Mouse (Mus musculus): Measurements from ENCODE around the gene Sec24a. TPM values are rescaled to one million over a fixed set of nuclear protein-coding genes. Genes with fewer than 3 reads are reported as not detected.
A peak's percentile ranks its signal among the peaks of the same experiment; 100 is the strongest.
"Not testable (repeated sequence)": the region's sequence is repeated elsewhere in the genome, so short reads cannot be mapped to it uniquely, and the experiment has no call there.

Sec24a gene
- total RNA-seq, 2 experiments from 2014 or later, result 16.4 to 16.7 TPM

DNA sequence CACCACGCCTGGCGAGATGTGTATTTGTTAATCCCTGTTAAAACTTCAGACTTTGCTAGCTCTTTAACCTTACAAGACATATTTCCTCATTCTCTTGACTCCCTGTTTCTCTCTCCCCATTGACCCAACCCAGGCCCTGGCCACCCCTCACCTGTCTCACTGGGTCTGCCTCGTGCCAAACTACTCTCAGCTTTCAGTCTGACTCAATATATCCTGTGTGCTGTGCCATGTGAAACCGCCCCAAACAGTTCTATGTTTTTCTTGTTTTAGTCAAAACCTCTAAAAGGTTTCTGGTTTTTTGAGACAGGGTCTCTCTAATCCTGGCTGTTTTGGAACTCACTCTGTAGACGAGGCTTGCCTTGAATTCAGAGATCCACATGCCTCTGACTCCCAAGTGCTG is 2.2 kb downstream of the Sec24a start:
- DNase-seq, result no peak
- intact Hi-C loops (cut with DNase I), result no loop called here

DNA sequence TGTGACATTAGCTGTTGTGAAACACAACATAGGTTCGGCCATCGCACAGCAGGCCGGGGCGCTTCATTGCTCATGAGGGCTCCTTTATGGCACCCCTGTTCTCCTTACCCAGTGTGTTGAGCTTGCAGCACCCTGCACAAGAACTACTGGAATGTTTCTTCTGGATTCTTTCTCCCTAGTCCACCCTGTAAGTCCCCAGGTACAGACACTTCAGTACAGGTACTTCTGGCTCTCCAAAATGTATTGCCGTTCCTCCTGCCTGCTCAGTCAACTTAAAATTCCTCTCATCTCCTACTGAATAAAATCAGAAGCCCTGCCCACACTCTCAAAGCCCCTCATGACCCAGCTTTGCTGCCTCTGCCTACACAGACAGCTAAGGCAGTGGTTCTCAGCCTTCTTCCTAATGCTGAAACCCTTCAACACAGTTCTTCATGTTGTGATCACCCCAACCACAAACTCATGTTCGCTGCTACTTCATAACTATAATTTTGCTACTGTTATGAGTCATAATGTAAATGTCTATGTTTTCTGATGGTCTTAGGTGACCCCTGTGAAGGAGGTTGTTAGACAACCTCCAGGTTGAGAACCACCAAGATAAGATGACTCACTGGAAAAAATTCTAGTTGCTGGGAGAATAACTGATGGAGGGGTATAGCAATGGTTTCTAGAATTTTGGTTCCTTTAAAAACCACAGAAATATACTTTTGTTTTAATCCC is 3.3 kb downstream of the Sec24a start:
- intact Hi-C loops (cut with DNase I), result no loop called here
- no peak for DNase-seq

DNA sequence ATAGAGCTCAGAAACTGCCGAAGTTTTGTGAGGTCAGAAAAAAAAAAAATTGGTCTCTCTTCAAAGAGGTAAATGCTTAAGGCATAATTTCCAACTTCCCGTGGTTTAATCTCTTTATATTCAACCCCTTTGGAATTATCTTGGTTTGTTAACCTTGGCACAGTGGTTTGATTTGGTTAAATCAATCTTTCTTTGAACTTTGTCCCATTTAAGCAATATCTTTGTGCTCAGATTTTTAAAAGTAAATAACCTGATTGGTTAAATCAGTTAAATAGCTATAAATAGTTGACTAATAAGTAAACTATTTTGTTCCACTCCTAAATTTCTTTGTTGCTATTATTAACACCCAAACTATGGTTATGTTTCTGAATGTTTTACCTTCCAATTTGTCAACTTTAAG is 4.2 kb downstream of the Sec24a start:
- DNase-seq, result no peak
- intact Hi-C loops (cut with DNase I), result no loop called here

DNA sequence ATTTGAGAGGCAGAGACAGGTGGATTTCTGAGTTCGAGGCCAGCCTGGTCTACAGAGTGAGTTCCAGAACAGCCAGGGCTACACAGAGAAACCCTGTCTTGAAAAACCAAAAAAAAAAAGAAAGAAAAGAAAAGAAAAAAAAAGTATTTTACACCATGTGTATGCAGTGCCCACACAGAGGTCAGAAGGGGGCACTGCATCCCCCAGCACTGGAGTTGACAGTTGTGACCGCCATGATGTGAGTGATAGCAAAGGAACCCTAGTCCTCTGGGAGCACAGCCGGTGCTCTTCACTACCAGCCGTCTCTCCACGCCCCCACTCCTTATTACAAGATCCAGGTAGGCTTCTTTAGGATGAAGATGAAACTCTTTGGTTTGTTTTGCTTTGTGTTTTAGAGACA is 5.2 kb downstream of the Sec24a start:
- intact Hi-C loops (cut with DNase I); DNase-seq: not testable (repeated sequence)

DNA sequence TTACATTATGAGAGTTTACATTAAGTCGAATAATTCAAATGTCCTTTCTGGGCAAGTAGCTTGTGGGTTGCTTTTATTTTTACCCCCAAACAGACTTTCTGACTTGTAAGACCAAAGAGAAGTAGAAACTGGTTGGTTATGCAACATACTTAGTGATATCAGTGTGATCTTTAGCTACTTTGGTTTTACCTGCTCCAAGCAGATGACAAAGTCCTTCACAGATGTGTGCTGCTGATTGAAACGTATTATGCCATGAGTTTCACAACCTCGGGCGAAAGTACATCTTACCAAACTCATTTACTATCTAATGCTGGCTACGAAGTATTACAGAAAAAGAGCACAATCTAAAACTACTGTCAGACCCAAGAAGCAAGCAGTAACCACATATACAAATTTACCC is 5.8 kb downstream of the Sec24a start:
- intact Hi-C loops (cut with DNase I), result no loop called here
- no peak for DNase-seq

DNA sequence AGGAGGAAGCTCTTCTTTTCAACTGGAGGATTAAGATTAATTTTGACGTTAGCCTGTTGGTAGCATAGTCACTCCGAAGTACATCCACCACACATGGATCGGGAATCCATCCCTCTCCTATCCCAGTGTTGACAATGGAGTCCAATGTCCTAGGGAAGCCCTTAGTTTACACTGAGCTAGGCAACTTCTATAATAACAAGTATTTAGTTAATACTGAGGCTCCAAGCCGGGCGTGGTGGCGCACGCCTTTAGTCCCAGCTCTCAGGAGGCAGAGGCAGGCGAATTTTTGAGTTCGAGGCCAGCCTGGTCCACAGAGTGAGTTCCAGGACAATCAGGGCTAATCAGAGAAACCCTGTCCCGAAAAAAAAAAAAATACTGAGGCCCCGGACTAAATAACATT is 6.4 kb downstream of the Sec24a start:
- no peak for DNase-seq
- intact Hi-C loops (cut with DNase I), result no loop called here

DNA sequence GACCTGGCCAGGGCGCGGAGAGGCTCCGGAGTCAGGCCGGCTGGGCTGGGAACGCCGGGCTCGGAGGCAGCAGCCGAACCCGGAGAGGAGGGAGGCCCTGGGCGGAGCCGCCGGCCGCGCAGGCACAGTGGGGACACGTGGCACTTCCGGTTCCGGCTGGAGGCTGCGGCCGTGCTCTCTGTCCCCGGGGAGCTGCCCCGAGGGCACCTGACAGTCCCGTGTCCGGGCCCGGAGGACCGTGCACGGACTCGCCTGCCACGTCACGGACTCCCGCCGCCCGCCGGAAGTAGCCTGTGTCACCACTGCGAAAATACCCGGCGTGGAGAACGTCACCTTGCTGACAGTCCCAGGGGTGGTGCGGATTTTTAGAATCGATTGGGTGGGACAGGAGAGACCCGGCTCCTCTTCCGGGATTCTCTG is 7.1 kb downstream of the Sec24a start:
- intact Hi-C loops (cut with DNase I), result no loop called here
- peak; percentile 93 to 95 for DNase-seq

DNA sequence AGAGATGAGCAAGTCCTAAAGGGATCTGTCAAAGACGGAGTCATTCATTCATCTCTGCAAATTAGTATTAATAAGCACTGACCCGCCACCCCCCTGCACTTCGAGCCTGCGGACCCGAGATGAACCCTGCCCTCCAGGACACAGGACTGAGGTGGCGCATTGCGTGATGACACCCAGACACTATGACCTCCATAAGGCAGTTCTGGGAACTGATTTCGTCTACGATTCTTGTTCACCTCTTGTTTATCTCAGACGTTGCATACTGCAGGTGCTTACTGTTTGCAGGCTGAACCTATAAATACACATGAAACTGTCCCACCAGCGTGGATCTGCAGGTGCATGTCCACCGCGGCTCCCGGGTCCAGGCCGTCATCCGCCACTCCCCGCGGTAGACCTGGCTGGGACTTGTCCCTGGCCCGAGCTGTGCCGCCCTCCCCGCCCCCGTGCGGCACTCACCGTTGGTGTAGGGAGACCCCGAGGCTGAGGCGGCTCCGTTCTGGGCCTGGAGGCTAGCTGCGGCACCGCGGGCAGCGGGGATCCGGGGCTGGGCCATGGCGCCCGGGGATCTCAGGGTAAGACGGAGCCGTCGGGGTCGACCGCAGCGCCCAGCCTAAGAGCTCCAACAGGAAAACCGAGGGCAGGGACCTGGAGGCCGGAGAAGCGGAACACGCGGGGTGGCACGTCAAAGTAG is 7.7 kb downstream of the Sec24a start:
- intact Hi-C loops (cut with DNase I), result no loop called here

DNA sequence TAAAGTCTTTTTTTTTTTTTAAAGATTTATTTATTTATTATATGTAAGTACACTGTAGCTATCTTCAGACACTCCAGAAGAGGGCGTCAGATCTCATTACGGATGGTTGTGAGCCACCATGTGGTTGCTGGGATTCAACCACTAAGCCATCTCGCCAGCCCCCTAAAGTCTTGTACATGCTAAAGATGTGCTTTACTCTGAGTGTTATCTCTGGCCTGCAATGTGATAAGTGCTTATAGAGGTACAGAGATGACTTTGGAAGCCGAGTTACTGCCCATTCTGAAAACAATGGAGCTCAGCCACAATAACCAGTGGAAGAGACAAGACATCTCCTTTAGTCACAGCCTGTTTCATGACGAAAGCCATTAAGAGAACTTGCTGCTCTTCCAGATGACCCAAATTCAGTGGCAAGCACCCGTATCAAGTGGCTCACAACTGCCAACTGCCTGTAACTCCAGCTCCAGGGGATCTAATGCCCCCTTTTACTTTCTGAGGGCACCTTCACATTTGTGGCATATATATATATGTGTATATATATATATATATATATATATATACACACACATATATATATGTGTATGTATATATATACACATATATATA is 11.7 kb downstream of the Sec24a start:
- DNase-seq; intact Hi-C loops (cut with DNase I): not testable (repeated sequence)

More for the DNA sequence above, 7.7 kb downstream of the Sec24a start:
- no peak for DNase-seq

DNA sequence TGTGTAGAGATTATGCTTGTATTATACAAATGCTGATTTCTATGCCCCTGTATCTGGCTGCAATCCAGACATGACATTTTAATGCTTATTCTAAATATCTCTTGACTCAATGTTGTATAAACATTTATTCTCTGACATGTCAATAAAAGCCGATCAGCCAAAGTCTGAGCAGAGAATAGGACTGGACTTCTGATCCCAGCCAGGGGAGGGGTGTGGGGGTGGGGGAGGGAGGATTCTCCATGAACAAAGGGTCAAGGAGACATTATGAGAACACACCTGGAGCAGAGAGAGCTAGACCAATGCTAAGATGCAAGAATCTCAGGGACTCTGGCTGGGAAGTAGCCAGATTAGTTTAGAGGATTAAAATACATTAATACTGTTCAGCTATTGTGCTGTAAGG is 17.3 kb downstream of the Sec24a start:
- DNase-seq, result no peak
- intact Hi-C loops (cut with DNase I), result no loop called here

DNA sequence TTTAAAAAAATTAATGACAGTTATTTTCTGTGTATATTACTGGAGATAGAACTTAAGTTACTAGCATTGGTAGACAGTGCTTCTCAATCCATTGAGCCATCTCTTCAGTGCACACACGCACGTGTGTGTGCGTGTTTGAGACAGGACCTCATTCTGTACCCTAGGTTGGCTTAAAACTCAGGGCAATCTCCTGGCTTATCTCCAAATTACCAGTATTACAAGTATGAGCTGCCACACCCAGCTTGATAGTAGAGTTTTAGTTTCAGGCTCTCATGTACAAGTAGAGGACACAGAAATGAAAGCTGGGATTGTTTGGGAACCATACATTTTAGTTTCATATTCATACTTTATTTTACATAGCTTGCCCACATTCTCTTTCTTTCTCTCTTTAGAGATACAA is 22.7 kb downstream of the Sec24a start:
- DNase-seq, result no peak
- intact Hi-C loops (cut with DNase I), result no loop called here

DNA sequence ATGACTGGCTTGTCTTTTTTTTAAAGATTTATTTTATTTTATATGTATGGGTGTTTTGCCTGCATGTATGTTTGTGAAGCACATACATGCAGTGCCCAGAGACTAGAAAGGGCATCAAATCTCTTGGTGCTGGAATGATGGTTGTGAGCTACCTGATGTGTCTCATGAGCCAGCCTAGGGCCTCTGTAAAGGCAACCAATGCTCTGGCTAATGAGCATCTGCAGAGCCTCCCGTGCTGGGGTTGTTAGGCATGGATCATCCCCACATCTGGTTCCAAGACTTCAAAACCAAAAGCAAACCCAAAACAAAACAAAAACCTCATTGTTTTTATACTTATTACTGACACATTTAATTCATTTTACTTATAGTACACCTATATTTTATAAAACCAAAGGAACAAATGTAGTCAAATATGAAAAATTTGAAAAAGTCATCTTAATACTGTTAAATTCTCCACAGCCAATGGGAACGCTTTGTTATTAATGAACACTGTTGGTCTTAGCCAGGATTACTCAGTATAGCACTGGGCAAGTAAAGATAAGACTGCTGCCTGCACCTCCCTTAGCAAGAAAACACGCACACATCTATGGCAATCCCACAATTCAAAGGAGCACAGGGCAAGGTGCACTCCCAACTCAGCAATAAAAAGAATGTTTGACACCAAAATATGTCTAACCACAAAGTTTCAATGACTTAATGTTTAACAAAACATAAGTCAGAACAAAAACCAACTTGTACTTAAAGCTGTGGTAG is 24.6 kb downstream of the Sec24a start:
- intact Hi-C loops (cut with DNase I), result no loop called here
- no peak for DNase-seq

DNA sequence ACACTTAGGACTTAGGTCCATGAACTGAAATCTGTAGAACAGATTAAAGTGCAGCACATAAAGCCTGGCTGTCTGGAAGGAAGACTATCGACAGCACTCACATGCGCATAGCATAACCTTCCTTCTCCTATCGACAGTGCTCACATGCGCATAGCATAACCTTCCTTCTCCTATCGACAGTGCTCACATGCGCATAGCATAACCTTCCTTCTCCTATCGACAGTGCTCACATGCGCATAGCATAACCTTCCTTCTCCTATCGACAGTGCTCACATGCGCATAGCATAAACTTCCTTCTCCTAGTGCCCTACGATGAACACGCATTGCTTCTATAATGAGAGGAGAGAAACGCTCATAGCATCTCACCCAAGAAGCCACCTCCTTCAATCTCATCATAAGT is 29.2 kb downstream of the Sec24a start:
- DNase-seq; intact Hi-C loops (cut with DNase I): not testable (repeated sequence)

DNA sequence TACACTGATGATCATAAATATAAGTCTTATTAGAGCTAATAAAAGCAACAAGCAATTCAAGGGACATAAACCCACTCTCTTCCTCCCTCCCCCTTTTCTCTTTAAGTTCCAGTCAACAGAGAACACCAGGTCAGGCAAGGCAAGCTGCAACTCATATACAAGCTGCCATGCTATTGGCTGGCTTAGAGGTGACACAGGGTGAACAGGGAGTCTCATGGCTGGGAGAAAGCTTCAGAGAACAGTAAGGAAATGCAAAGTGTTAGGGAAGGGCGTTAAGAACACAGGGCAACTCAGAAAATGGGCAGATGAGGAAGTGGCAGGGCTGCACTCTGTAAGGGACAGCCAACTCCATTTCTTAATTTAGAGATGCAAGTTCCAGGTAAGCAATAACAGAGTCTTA is 30.6 kb downstream of the Sec24a start:
- intact Hi-C loops (cut with DNase I), result no loop called here
- no peak for DNase-seq

DNA sequence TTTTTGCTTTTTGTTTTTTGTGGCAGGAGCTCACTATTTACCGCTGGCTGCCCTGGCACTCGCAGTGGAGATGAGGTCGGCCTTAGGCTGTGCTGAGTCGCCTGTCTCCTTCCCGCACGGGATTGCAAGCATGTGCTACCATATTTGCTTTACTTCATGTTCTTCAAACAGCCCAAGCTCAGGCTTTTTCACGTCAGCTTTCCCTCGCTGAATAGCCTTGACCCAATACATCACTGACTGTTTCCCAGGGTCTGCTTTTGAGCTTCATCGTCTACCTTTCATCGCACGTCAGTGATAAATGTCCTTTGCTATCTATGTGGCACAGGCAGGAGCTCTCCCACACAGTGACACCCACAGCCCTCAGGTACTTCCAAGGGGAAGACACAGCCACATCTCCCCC is 42.4 kb downstream of the Sec24a start:
- intact Hi-C loops (cut with DNase I), result no loop called here
- no peak for DNase-seq

DNA sequence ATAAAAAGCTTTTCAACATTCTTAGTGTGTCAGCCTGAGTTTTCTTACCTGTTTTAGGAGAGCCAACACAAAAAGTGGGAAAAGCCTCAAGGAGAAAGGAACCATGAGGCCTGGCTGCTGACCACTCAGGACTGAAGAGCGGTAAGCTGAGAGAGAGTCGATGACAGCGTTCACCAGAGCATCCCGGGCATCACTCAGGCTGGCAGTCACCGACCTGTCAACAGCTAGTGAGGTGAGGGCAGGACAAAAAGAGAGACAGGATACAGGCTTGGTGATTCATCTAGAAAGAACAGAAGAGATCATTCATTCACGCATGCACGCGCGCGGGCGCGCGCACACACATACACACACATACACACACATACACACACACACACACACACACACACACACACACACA is 56.4 kb downstream of the Sec24a start:
- intact Hi-C loops (cut with DNase I), result no loop called here
- no peak for DNase-seq

DNA sequence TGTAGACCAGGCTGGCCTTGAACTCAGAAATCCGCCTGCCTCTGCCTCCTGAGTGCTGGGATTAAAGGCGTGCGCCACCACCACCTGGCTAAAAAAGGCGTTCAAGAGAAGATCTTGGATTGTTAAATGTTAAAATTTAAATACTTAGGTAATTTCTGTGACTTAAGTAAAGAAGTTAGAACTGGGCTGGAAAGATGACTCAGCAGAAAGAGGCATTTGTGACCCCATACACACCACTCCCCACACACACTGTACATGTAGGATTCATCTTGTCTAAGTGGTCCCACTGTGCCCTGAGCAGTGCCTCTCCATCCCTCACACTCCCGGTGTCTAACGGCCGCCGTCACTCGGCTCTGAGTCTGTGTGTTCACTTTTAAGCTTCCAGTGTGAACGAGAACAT is 57.0 kb downstream of the Sec24a start:
- intact Hi-C loops (cut with DNase I), result no loop called here
- no peak for DNase-seq

DNA sequence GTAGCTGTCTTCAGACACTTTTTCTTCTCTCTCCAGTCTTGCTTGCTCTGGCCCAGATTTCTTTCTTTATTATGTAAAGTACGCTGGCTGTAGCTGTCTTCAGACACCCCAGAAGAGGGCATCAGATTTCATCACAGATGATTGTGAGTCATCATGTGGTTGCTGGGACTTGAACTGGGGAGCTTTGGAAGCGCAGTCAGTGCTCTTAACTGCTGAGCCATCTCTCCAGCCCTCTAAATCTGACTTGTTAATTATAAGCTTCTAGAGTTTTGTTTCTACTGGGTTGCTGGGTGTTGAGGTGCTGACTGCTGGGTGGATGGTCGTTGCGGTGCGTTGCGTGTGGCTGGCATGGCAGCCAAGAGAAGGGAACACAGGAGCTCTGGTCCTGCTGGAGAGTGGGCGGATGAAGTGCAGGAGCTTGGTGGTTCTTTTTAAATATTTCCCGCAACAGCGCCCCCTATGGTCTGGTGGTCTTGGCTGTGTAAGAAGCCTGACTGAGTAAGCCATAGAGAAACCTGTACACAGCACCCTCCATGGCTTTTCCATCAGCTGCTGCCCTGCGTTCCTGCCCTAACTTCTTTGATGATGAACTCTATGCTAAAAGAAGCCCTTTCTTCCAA is 59.9 kb downstream of the Sec24a start:
- peak in 1 of 2 experiments; percentile 8 for DNase-seq
- intact Hi-C loops (cut with DNase I), result no loop called here

DNA sequence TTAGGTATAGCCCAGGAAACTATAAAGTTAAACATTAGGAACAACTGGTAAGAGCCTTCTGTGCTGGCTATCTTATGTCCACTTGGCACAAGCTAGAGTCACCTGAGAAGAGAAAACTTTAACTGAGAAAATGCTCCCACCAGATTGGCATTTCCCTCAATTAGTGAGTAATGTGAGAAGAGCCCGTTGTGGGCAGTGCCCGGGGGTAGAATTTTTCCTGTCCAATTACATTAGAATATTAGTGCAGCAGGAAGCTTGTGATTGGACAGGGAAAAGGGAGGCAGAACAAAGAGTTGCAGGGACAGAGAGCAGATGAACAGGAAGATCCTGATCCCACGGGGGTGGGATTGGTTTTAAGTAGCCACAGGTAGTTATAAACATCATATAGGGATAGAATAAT is 60.6 kb downstream of the Sec24a start:
- intact Hi-C loops (cut with DNase I), result no loop called here
- no peak for DNase-seq

DNA sequence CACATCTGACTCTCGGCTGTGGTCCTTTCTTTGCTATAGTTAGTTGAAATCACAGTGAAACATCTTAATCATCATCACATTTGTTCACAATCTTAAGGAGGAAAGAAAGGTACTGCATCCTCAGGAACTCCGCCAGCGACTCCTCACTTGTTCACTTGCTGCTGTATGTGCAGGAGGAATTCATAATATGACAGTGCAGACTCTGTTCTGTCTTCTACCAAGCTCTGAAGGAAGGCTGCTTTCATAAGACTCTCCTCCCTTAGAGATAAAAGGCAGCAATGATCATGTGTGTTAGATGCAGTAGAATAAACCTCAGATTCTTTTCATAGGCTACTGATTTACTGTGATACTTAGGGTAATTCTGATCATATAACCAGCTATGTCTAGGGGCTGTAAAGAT is 68.5 kb downstream of the Sec24a start:
- DNase-seq, result no peak
- intact Hi-C loops (cut with DNase I), result no loop called here

DNA sequence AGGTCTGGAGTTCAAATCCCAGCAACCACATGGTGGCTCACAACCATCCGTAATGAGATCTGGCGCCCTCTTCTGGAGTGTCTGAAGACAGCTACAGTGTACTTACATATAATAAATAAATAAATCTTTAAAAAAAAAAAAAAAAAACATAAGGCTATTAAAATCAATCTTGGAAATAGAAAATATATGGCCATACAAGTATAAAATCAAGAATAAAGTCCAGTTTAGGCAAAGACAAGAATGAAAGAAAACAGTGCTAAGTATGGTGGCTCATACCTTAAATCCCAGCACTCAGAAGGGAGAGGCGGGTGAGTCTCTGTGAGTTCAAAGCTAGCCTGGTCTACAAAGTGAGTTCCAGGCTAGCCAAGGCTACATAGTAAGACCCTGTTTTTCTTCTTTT is 72.8 kb downstream of the Sec24a start:
- intact Hi-C loops (cut with DNase I); DNase-seq: not testable (repeated sequence)
